Mouse (Mus musculus) CD4-positive, CD25-positive, alpha-beta regulatory T cell, adult 4 months (primary cell): ENCODE data around the gene Abhd16b. TPM values are rescaled to one million over a fixed set of nuclear protein-coding genes. Genes with fewer than 3 reads are reported as not detected.

ENCODE experiments used
- ATAC-seq: one replicate; pipeline ENCODE4 v1.8.0; 2017
- polyA plus RNA-seq, 2 experiments: library from polyadenylated mRNA; unstranded; fragments of 100-300 nt; shearing (Covaris generic); gene quantifications; one replicate each; pipeline ENCODE4 v1.2.1; 2017

Gene Abhd16b
- not detected for polyA plus RNA-seq

GRCm38 (mm10) chr2:181493156-181493927, at the start of gene Abhd16b:
Abhd16b (plus strand) TSS chr2:181493206.
- no peak for ATAC-seq

GRCm38 (mm10) chr2:181452181-181452580, 40.8 kb upstream of the Abhd16b start:
- ATAC-seq = no peak

GRCm38 (mm10) chr2:181453274-181453673, 39.7 kb upstream of the Abhd16b start:
- no peak for ATAC-seq

GRCm38 (mm10) chr2:181455899-181456298, 37.1 kb upstream of the Abhd16b start:
- ATAC-seq = no peak

GRCm38 (mm10) chr2:181457831-181458230, 35.2 kb upstream of the Abhd16b start:
- ATAC-seq = no peak

- peak; percentile 55 for ATAC-seq
Observed at GRCm38 (mm10) chr2:181458411-181459152, 34.4 kb upstream of the Abhd16b start.

- ATAC-seq = peak; percentile 25
Observed at GRCm38 (mm10) chr2:181459153-181459672, 33.8 kb upstream of the Abhd16b start, which contains the start of gene Zbtb46. Zbtb46 (minus strand) TSS chr2:181459426.

GRCm38 (mm10) chr2:181459673-181460621, 33.1 kb upstream of the Abhd16b start:
- peak; percentile 28 for ATAC-seq

- ATAC-seq = no peak
Observed at GRCm38 (mm10) chr2:181461536-181462100, 31.4 kb upstream of the Abhd16b start.

GRCm38 (mm10) chr2:181462604-181463003, 30.4 kb upstream of the Abhd16b start:
- no peak for ATAC-seq

GRCm38 (mm10) chr2:181463008-181463738, 29.8 kb upstream of the Abhd16b start:
- no peak for ATAC-seq

GRCm38 (mm10) chr2:181465423-181465822, 27.6 kb upstream of the Abhd16b start:
- ATAC-seq = no peak

- no peak for ATAC-seq
Observed at GRCm38 (mm10) chr2:181470285-181470684, 22.7 kb upstream of the Abhd16b start.

GRCm38 (mm10) chr2:181471246-181471645, 21.8 kb upstream of the Abhd16b start:
- ATAC-seq = no peak

GRCm38 (mm10) chr2:181472256-181472827, 20.7 kb upstream of the Abhd16b start:
- no peak for ATAC-seq

- no peak for ATAC-seq
Observed at GRCm38 (mm10) chr2:181483120-181483519, 9.9 kb upstream of the Abhd16b start.

- peak; percentile 95 for ATAC-seq
Observed at GRCm38 (mm10) chr2:181483562-181484318, 9.3 kb upstream of the Abhd16b start.

GRCm38 (mm10) chr2:181484456-181485233, 8.4 kb upstream of the Abhd16b start:
- no peak for ATAC-seq

- ATAC-seq = no peak
Observed at GRCm38 (mm10) chr2:181485741-181486140, 7.3 kb upstream of the Abhd16b start.
